Mouse (Mus musculus): ENCODE results near the gene Rnf20. TPM values are rescaled to one million over a fixed set of nuclear protein-coding genes. Genes with fewer than 3 reads are reported as not detected.

Rnf20 gene
- polyA plus RNA-seq, 1 experiment from 2014 or later: 45.3 TPM

DNA sequence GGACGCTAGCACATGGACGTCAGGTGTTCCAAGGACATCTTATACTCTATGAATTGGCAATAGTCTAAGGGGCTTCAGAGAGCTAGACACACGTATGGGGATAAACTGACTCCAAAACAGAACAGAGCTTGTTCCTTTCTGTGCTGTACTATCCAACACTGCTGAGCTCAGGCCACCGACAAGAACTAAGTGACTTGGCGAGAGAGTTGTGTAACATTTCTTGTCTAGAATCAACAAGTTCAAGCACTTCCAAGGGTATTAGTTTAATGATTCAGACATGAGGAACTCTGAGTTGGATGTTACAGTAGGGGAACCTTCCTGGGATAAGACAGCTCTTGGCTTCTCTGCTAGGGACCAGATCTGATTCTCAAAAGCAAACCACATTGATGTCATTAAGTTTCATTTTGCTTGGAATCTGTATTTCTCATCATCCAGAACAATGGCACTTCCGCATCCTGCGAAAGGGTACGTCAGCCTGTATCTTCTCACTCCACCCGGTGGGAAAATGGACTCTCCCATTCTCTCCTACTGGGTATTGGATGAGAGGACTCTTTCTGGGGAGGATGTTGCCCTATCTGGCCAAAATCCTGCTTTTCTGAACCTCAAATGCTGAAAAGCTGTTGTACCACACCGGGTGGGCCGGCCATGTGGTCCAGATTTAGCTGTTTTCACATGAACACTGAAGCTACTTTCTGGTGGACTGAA lies 48.5 kb downstream of the Rnf20 start:
- no peak overlapping the region for H3K4me2 ChIP-seq (ENCODE audit: low read length)
- no peak overlapping the region for H3K4me3 ChIP-seq (ENCODE audit: low read depth, low read length)
- WGBS: 95% methylated on average over 11 of the region's 11 CpGs

DNA sequence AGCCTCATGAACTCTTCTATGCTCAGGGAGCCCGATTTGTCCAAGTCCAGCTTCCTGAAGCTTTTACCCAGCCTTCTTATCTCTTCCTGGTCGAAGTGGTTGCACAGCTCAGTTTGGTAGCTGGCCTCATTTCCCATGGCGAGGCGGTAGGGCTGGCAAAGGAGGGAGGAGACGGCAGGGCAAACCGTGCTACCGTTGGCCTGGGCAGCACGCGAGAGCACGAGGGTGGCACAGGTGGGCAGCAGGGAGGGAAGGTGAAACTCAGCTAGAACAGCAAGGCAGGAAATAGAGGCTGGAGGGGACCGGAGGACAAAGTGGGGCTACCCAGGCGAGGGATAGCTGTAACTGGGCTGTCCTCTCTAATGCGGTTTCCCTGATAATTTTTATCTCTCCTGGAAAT lies 50.0 kb downstream of the Rnf20 start, which contains the start of gene Ppp3r2:
Gene Ppp3r2, minus strand, starts transcription at position 213 of the 400 bp plus-strand sequence.
- Histone ChIP-seq H3K27me3 (ENCODE audit: control insufficient read depth, insufficient read depth, low read depth, low read length) (no peaks in the 10 kb centered on the region), H3K9ac (ENCODE audit: low read depth, low read length) (no peak within 1 kb of the TSS), H3K36me3 (ENCODE audit: control insufficient read depth, insufficient read depth, low read length) (no peaks in the 10 kb centered on the region), H3K4me3 (ENCODE audit: low read depth, low read length) (no peak within 1 kb of the TSS), H3K9me3 (replicated peaks; ENCODE audit: control insufficient read depth, low read length, poor library complexity, severe bottlenecking) (no peaks in the 10 kb centered on the region), H3K4me1 (ENCODE audit: control insufficient read depth, insufficient read depth, low read length) (no peaks in the 10 kb centered on the region), H3K27ac (ENCODE audit: low read length) (no peak within 1 kb of the TSS), H3K4me2 (ENCODE audit: low read length) (no peak within 1 kb of the TSS)
- ATAC-seq: no peak
- WGBS: 91% methylated on average over 13 of the region's 13 CpGs

More for the DNA sequence above, 48.5 kb downstream of the Rnf20 start:
- Histone ChIP-seq H3K36me3 (ENCODE audit: control insufficient read depth, insufficient read depth, low read length) (no peaks in the 10 kb centered on the region), H3K27me3 (ENCODE audit: control insufficient read depth, insufficient read depth, low read depth, low read length) (no peaks in the 10 kb centered on the region), H3K27ac (ENCODE audit: low read length) (no peak overlapping the region), H3K9ac (ENCODE audit: low read depth, low read length) (no peak overlapping the region), H3K4me1 (ENCODE audit: control insufficient read depth, insufficient read depth, low read length) (no peaks in the 10 kb centered on the region), H3K9me3 (replicated peaks; ENCODE audit: control insufficient read depth, low read length, poor library complexity, severe bottlenecking) (no peaks in the 10 kb centered on the region)
- ATAC-seq: no peak

DNA sequence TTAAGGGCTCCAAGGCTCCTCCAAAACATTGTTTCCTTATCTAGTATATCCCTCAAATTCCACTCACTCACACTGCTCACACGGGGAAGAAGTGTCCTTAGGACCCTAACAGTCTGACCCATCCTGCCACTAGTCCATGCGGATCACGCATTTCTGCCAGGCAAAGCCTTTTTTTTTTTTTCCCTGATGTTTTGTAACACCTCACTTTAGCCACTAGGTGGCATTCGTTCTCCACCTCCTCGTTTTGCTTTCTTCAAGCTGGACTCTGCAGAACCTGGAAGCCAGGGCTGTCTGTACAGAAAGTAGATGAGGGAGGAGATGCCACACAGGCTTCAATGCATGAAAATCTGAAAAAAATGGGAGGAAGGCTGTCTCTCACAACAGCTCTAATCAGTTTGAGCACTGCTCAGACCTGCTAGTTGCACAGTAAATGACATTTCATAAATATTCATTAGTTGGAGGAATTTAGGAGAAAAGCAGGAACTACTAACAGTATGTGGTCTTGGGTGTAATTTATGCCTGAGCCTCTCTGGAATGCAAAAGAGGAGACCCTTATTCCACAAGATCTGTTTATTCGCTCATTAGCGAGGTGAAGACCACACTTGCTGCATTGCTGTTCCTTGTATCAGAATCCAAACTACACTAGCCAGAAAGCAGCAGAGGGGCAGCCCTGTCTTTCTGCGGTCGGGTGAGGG lies 56.9 kb downstream of the Rnf20 start:
- peaks cover 4% of the 10 kb centered on the region; the same call in 1 of the 2 replicates for H3K4me1 ChIP-seq (ENCODE audit: control insufficient read depth, insufficient read depth, low read length)
- H3K27me3 ChIP-seq (ENCODE audit: control insufficient read depth, insufficient read depth, low read depth, low read length): no peaks in the 10 kb centered on the region
- no peaks in the 10 kb centered on the region for H3K36me3 ChIP-seq (ENCODE audit: control insufficient read depth, insufficient read depth, low read length)
- peak; percentile 93 for ATAC-seq
- H3K4me3 ChIP-seq (ENCODE audit: low read depth, low read length): no peak overlapping the region
- 12% methylated on average over 9 of the region's 9 CpGs for WGBS
- H3K9ac ChIP-seq (ENCODE audit: low read depth, low read length): 0 out of 2 replicates have a peak overlapping the region, but pooled peaks have one; percentile 12
- H3K9me3 ChIP-seq (replicated peaks; ENCODE audit: control insufficient read depth, low read length, poor library complexity, severe bottlenecking): no peaks in the 10 kb centered on the region
- 0 out of 2 replicates have a peak overlapping the region, but pooled peaks have one; percentile 15 for H3K27ac ChIP-seq (ENCODE audit: low read length)
- no peak overlapping the region for H3K4me2 ChIP-seq (ENCODE audit: low read length)

DNA sequence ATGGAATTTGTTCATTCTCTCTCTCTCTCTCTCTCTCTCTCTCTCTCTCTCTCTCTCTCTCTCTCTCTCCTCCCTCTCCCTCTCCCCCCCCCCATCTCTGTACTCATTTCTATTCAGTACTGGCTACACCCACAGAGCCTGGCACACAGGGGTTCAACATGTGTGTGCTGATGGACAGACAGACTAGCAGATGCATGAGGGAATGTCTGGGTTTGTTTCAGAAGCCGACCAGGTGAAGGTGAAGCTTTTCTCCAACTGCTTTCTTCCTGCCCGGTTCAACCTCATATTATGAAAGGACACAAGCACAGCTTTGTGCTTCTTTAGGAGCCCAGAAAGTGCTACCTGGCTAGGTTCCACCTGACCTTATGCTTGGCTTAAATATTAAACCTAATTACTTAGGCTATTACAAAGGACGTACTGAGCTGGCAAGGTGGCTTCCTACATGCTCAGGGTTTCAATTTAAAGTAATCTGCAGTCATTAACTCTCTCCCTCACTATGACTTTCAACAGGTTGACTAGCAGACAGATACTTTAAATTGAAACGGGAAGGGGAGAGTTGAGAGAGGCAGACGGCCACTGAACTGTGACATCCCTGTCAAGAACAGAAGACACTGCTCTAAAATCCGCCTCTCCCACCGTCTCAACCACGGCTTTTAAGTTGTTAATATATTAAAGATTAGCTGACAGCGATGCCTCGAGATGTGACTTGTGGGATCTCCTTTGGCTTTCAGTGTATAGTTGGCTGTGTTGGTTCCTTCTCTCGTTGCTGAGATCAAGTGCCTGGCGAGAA lies 59.8 kb downstream of the Rnf20 start:
- ATAC-seq: no peak

More for the DNA sequence above, 59.8 kb downstream of the Rnf20 start:
- Histone ChIP-seq H3K9me3 (replicated peaks; ENCODE audit: control insufficient read depth, low read length, poor library complexity, severe bottlenecking) (no peaks in the 10 kb centered on the region), H3K36me3 (ENCODE audit: control insufficient read depth, insufficient read depth, low read length) (no peaks in the 10 kb centered on the region), H3K27me3 (ENCODE audit: control insufficient read depth, insufficient read depth, low read depth, low read length) (no peaks in the 10 kb centered on the region), H3K4me1 (ENCODE audit: control insufficient read depth, insufficient read depth, low read length) (peaks cover 4% of the 10 kb centered on the region; the same call in 1 of the 2 replicates), H3K4me3 (ENCODE audit: low read depth, low read length) (no peak overlapping the region), H3K9ac (ENCODE audit: low read depth, low read length) (no peak overlapping the region), H3K4me2 (ENCODE audit: low read length) (no peak overlapping the region), H3K27ac (ENCODE audit: low read length) (no peak overlapping the region)
- WGBS: 45% methylated on average over 12 of the region's 12 CpGs

Other genes starting within 250 kb of the Rnf20 start
- not detected in 2 replicates for gene Acnat2, start 223.9 kb upstream of the Rnf20 start, polyA plus RNA-seq (2015; fragmentation: Nextera tagmentation; extraction: Ambion mirVana)
- not detected in 2 replicates for gene Acnat1, start 158.1 kb upstream of the Rnf20 start, polyA plus RNA-seq (2015; fragmentation: Nextera tagmentation; extraction: Ambion mirVana)
- 0.18 TPM in 1 of 2 replicates, not detected in the other for gene Baat, start 125.4 kb upstream of the Rnf20 start, polyA plus RNA-seq (2015; fragmentation: Nextera tagmentation; extraction: Ambion mirVana)
- 80.5 and 82.6 TPM in 2 replicates for gene Mrpl50, start 110.9 kb upstream of the Rnf20 start, polyA plus RNA-seq (2015; fragmentation: Nextera tagmentation; extraction: Ambion mirVana)
- gene Zfp189, start 110.8 kb upstream of the Rnf20 start, polyA plus RNA-seq (2015; fragmentation: Nextera tagmentation; extraction: Ambion mirVana): 13.0 and 14.7 TPM in 2 replicates
- gene Aldob, start 82.5 kb upstream of the Rnf20 start, polyA plus RNA-seq (2015; fragmentation: Nextera tagmentation; extraction: Ambion mirVana): 0.31 and 0.44 TPM in 2 replicates
- 120 and 134 TPM in 2 replicates for gene Tmem246, start 34.1 kb upstream of the Rnf20 start, polyA plus RNA-seq (2015; fragmentation: Nextera tagmentation; extraction: Ambion mirVana)
- gene Ppp3r2, start 50.0 kb downstream of the Rnf20 start, polyA plus RNA-seq (2015; fragmentation: Nextera tagmentation; extraction: Ambion mirVana): 0.68 and 0.75 TPM in 2 replicates
- gene Grin3a, start 213.7 kb downstream of the Rnf20 start, polyA plus RNA-seq (2015; fragmentation: Nextera tagmentation; extraction: Ambion mirVana): 25.4 and 30.0 TPM in 2 replicates

Data from midbrain, embryonic 16.5 days (tissue).